ENCODE assay signal across 20 mouse cellular contexts in the genomic region with DNA sequence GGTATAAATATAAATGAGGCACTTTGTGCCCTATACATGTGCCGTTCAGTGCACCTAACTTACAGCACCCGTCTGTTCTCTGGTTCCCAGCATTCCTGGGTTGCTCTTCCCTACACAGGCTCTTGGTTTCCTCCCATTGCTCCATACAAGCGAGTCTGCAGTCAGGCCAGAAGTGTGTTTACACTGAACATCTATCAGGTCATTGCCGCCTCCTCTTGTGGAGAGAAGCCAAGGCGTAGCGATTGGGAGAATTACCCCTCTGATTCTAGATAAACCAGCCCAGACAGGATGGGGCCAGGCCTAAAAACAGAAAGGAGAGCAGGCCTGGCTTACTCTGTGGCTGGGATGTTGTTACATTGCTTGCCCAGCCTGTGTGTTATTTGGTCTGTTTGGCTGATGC. TPM values are rescaled to one million over a fixed set of nuclear protein-coding genes. Genes with fewer than 3 reads are reported as not detected.
A peak's percentile ranks its signal among the peaks of the same experiment; 100 is the strongest.
DNase-seq lines count a peak whose midpoint lies in the region; ATAC-seq and TF ChIP-seq lines count a peak whose summit lies in the region.
"Had no signal": no experiment of that assay in that cellular context is flagged by ENCODE, and none has a peak within 500 bp of the region (broad histone marks: within the 10 kb centered on the region; RNA-seq: fewer than 3 reads in every experiment).

No protein-coding gene starts in this region.

- no peaks in the 10 kb centered on the region for H3K9me3 ChIP-seq in liver, embryonic 12.5 days (replicated peaks)
- H3K9me3 ChIP-seq in liver, embryonic 11.5 days (ENCODE audit: control insufficient read depth, low read length): no peaks in the 10 kb centered on the region
- H3K9me3 ChIP-seq in liver, postnatal 0 days (ENCODE audit: low read length): no peaks in the 10 kb centered on the region
- H3K9me3 ChIP-seq in hindbrain, embryonic 12.5 days (replicated peaks): no peaks in the 10 kb centered on the region
- H3K9me3 ChIP-seq: kidney, embryonic 15.5 days had no signal

- peaks cover 61% of the 10 kb centered on the region for H3K36me3 ChIP-seq in liver, embryonic 12.5 days
- H3K36me3 ChIP-seq in liver, embryonic 11.5 days (ENCODE audit: control insufficient read depth, insufficient read depth, low read length): peaks cover 11% of the 10 kb centered on the region; the same call in 1 of the 2 replicates
- peaks cover 42% of the 10 kb centered on the region for H3K36me3 ChIP-seq in liver, postnatal 0 days (replicated peaks; ENCODE audit: insufficient read depth, low read length)
- H3K36me3 ChIP-seq in hindbrain, embryonic 12.5 days: peaks cover 87% of the 10 kb centered on the region

- TF ChIP-seq CTCF in liver, postnatal 0 days (IDR thresholded peaks at IDR 0.05; ENCODE audit: low read depth): no peak

- peak; percentile 24; the same call in 1 of the 2 replicates for ATAC-seq in liver, embryonic 12.5 days
- ATAC-seq in liver, embryonic 11.5 days (replicated peaks; ENCODE audit: low FRiP score): no peak
- peak; percentile 81 for ATAC-seq in liver, postnatal 0 days
- ATAC-seq in hindbrain, embryonic 12.5 days (ENCODE audit: low FRiP score): no peak
- ATAC-seq: forebrain, embryonic 15.5 days; hindbrain, postnatal 0 days had no signal

- no peak overlapping the region for H3K9ac ChIP-seq in liver, embryonic 12.5 days
- H3K9ac ChIP-seq in liver, embryonic 11.5 days (ENCODE audit: low read depth, low read length): no peak overlapping the region
- H3K9ac ChIP-seq in liver, postnatal 0 days (replicated peaks): no peak overlapping the region
- H3K9ac ChIP-seq in hindbrain, embryonic 12.5 days: no peak overlapping the region
- H3K9ac ChIP-seq: forebrain, embryonic 15.5 days; kidney, embryonic 15.5 days had no signal

- TF ChIP-seq EP300 in liver, postnatal 0 days (IDR thresholded peaks at IDR 0.05; ENCODE audit: low read depth): no peak

- DNase-seq in liver, embryonic 11.5 days (ENCODE audit: low spot score): no peak
- DNase-seq in gonadal fat pad, adult 2 months (ENCODE audit: low read depth): peak; percentile 75
- DNase-seq in liver, postnatal 0 days: peak; percentile 44
- DNase-seq in lung, postnatal 4 days: peak; percentile 35 to 70
- no peak for DNase-seq in layer of hippocampus, adult 9-11 months
- DNase-seq: adrenal gland, postnatal 25 days; cerebellum, adult 8-10 months; gastrocnemius, postnatal 10 days; kidney, adult 11 months; kidney, postnatal 36 days; right cerebral cortex, postnatal 4 days; thymus, postnatal 25 days had no signal

- H3K4me3 ChIP-seq in liver, embryonic 12.5 days: no peak overlapping the region
- H3K4me3 ChIP-seq in liver, embryonic 11.5 days (ENCODE audit: low read depth, low read length): no peak overlapping the region
- H3K4me3 ChIP-seq in liver, postnatal 0 days (ENCODE audit: low read depth, low read length): no peak overlapping the region
- H3K4me3 ChIP-seq in hindbrain, embryonic 12.5 days: no peak overlapping the region
- H3K4me3 ChIP-seq: forebrain, embryonic 15.5 days; hindbrain, embryonic 10.5 days; kidney, embryonic 15.5 days; left cerebral cortex, adult 2 months had no signal

- no peak overlapping the region for H3K27ac ChIP-seq in liver, embryonic 12.5 days
- H3K27ac ChIP-seq in liver, embryonic 11.5 days (ENCODE audit: low read depth, low read length): no peak overlapping the region
- H3K27ac ChIP-seq in liver, postnatal 0 days (ENCODE audit: low read depth): no peak overlapping the region
- no peak overlapping the region for H3K27ac ChIP-seq in hindbrain, embryonic 12.5 days
- H3K27ac ChIP-seq: forebrain, embryonic 15.5 days; hindbrain, embryonic 10.5 days; hindbrain, postnatal 0 days; kidney, embryonic 15.5 days; left cerebral cortex, adult 2 months had no signal

- no peaks in the 10 kb centered on the region for H3K27me3 ChIP-seq in liver, embryonic 12.5 days (replicated peaks)
- H3K27me3 ChIP-seq in liver, embryonic 11.5 days (replicated peaks; ENCODE audit: control insufficient read depth, insufficient read depth, low read length): no peaks in the 10 kb centered on the region
- H3K27me3 ChIP-seq in liver, postnatal 0 days (ENCODE audit: insufficient read depth, low read length): no peaks in the 10 kb centered on the region
- no peaks in the 10 kb centered on the region for H3K27me3 ChIP-seq in hindbrain, embryonic 12.5 days
- H3K27me3 ChIP-seq: forebrain, embryonic 15.5 days; kidney, embryonic 15.5 days had no signal

- WGBS in liver, embryonic 12.5 days (ENCODE audit: insufficient replicate concordance): 66% methylated on average over 6 of the region's 6 CpGs
- 79% methylated on average over 6 of the region's 6 CpGs for WGBS in liver, embryonic 11.5 days
- WGBS in liver, postnatal 0 days (ENCODE audit: insufficient replicate concordance): 57% methylated on average over 6 of the region's 6 CpGs
- WGBS in hindbrain, embryonic 12.5 days: 95% methylated on average over 6 of the region's 6 CpGs

- no peak overlapping the region for H3K4me2 ChIP-seq in liver, embryonic 12.5 days
- no peak overlapping the region for H3K4me2 ChIP-seq in liver, embryonic 11.5 days
- no peak overlapping the region for H3K4me2 ChIP-seq in liver, postnatal 0 days (ENCODE audit: low read depth, low read length)
- H3K4me2 ChIP-seq in hindbrain, embryonic 12.5 days (replicated peaks): no peak overlapping the region
- H3K4me2 ChIP-seq: forebrain, embryonic 15.5 days; kidney, embryonic 15.5 days; midbrain, embryonic 11.5 days had no signal

- H3K4me1 ChIP-seq in liver, embryonic 12.5 days: no peaks in the 10 kb centered on the region
- no peaks in the 10 kb centered on the region; the same call in 1 of the 2 replicates for H3K4me1 ChIP-seq in liver, embryonic 11.5 days (replicated peaks; ENCODE audit: control insufficient read depth, insufficient read depth, low read length)
- H3K4me1 ChIP-seq in liver, postnatal 0 days (ENCODE audit: insufficient read depth): no peaks in the 10 kb centered on the region
- no peaks in the 10 kb centered on the region for H3K4me1 ChIP-seq in hindbrain, embryonic 12.5 days
- H3K4me1 ChIP-seq: forebrain, embryonic 15.5 days; hindbrain, embryonic 10.5 days had no signal

RNA-seq across cellular contexts. Expression of a gene that starts 33.3 kb away (rescaled TPM):
- 1.0 and 1.1 TPM in 2 replicates for polyA plus RNA-seq in liver, embryonic 12.5 days (2016; fragmentation: Nextera tagmentation; extraction: Ambion mirVana)
- polyA plus RNA-seq in liver, embryonic 11.5 days (2014; fragmentation: Nextera tagmentation; extraction: Ambion mirVana): 1.2 and 1.3 TPM in 2 replicates
- 10.2 and 13.1 TPM in 2 replicates for polyA plus RNA-seq in gonadal fat pad, adult 2 months (2012; rRNA removed)
- polyA plus RNA-seq in liver, postnatal 0 days (2015; fragmentation: Nextera tagmentation; extraction: Ambion mirVana): 17.0 and 18.6 TPM in 2 replicates
- polyA plus RNA-seq in hindbrain, embryonic 12.5 days (2016; fragmentation: Nextera tagmentation; extraction: Ambion mirVana): 4.5 and 4.7 TPM in 2 replicates

Comparison
In these comparisons a context has a peak if more than half of its experiments do, and no peak if none do; other contexts are left out.
1. ATAC-seq: peak in liver, embryonic 12.5 days (single experiment) and liver, postnatal 0 days (single experiment); none in liver, embryonic 11.5 days (single experiment) and hindbrain, embryonic 12.5 days (single experiment).
2. DNase-seq: peak in gonadal fat pad, adult 2 months (single experiment), liver, postnatal 0 days (single experiment) and lung, postnatal 4 days (2 of 2); none in liver, embryonic 11.5 days (single experiment) and layer of hippocampus, adult 9-11 months (single experiment).